Mouse (Mus musculus): ENCODE data around the gene Fgfr2. TPM values are rescaled to one million over a fixed set of nuclear protein-coding genes. Genes with fewer than 3 reads are reported as not detected.

Gene Fgfr2
- total RNA-seq, 2 experiments from 2014 or later: 28.8 to 29.4 TPM

DNA sequence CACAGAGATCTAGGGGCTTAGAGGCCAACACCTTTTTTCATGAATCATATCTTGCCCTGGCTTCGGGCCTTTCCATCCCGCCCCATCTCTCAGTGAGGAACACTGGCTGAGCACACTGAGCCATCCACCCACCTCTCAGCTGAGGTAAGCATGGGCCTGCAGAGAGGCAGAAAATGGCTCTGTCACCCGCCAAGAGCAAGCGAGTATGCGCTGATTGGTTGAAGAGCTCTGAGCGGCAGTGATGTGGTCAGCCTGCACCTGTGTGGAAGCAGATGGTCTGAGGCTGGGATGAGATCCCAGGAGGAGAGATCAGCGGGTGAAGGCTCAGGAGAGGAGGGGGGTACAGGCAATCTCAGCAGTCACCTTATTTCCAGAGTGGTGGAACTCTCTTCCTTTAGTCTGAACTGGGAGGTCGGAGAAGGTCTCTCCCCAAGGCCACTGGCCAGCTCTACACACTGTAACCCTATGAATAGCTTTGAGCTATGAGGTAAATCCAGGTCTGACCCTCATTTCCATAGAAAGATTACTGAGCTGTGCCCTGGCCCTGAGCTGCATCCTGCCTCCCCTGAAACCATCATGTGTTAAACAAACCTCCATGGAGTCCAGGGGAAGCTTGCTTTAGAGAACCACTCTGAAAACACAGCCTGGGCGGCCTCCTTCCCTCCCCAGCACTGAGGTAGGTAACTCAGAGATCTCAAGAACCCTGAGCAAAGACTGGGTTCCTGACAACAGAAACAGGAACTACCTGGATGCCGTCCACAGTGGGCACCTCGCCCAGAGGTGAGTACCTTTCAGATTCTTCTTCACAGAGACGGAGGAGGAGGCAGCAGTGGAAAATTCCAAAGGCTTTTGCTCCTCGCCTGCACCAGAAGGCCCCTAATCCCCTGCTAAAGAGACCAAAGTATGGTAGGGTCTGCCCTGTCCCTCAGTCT, 316.0 kb downstream of the Fgfr2 start:
- intact Hi-C loops (cut with DNase I): no loop called here
- peak in 1 of 2 experiments; percentile 41 for DNase-seq (ENCODE audit: extremely low spot score in 1 of 2, low spot score in 2 of 2)

DNA sequence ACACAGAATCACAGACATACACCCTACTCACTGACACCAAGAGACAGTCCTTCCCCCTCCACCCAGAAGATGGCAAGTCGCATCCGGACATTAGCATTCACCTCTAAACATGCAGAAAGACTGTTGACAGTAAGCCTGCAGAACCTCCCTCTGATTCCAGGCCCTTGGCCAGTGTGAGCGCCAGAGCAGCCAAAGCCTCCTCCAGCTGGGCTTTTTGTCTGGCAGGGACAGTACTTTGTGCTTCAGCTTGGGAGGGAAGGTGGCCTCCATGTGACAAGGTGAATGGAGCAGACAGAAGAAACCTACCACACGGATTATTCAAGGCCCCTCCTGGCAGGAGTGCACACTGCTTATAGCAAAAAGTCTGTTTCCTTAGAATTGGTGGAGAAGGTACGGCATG, 316.9 kb downstream of the Fgfr2 start:
- DNase-seq (ENCODE audit: extremely low spot score in 1 of 2, low spot score in 2 of 2): peak in 1 of 2 experiments; percentile 35
- intact Hi-C loops (cut with DNase I): no loop called here

DNA sequence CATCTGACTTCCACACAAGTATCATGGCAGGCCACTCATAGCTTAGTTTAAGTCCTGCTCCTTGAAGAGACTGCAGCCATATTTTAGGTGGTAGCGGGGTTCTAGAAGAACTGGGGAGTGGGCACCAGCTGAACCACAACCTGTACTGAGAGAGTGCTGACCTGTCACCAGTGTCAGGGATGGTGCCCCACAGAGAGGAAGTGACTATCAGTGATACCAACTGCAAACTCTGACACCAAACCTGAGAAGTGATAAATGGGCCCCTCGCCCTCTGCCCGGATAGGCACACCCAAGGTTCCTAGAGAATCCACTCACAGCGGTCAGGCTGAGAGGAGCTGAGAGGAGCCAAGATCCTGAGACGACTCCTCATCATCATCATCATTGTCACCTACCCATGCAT, 318.2 kb downstream of the Fgfr2 start:
- DNase-seq (ENCODE audit: extremely low spot score in 1 of 2, low spot score in 2 of 2): no peak
- intact Hi-C loops (cut with DNase I): no loop called here

DNA sequence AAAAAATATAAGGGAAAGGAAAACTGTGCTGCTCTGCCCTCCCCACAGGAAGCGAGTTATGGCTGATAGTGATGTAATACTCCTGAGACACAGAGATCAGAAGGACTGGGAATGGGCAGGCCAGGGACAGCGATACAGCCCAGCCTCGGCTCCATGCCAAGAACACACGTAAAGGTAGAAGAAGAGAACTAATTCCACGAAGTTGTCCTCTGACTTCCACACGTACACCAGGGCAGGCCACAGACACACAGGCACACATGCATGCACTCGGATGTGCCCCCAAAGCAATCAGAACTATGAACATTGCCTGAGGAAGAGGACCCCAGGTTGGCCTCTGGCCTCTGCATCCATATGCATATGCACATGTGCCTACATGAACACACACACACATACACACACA, 318.7 kb downstream of the Fgfr2 start:
- peak in 1 of 2 experiments; percentile 30 for DNase-seq (ENCODE audit: extremely low spot score in 1 of 2, low spot score in 2 of 2)
- intact Hi-C loops (cut with DNase I): no loop called here

DNA sequence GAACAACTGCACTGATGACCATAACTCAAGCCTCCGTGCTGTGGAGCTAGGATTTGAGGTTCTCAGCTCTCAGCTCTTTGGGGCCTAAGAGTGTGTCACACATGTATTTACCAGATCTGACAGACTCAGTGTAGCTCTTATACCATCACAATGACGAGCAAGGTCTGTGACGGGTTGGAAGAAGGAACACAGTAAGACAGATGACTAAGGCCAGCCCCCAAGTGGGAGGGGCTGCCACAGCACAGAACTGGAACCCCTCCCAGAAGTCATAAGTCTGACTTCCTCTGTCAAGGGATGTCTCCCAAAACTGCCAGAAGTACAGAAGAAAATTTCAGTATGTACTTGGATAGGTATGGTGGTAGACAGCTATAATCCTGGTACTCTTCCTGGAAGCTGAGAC, 319.2 kb downstream of the Fgfr2 start:
- intact Hi-C loops (cut with DNase I): no loop called here
- peak in 1 of 2 experiments; percentile 40 for DNase-seq (ENCODE audit: extremely low spot score in 1 of 2, low spot score in 2 of 2)

DNA sequence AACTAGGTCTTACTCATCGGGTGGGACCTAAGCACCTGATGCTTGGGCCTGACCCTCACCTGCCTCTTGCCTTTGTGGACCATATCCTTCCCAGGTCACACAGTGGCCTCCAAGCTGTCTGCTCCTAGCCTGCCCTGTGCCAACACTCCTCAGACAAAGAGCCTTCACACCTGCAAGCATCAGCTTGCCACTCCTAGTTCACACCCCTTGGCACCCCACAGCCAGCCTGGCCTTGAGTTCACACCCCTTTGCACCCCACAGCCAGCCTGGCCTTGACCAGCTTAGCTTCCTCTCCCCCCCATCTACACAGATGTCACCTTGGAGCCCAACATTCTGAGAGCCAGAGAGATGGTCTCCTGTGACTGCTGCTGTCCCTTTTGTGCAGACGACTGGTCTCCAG, 319.8 kb downstream of the Fgfr2 start:
- DNase-seq (ENCODE audit: extremely low spot score in 1 of 2, low spot score in 2 of 2): peak in 1 of 2 experiments; percentile 19
- intact Hi-C loops (cut with DNase I): no loop called here

DNA sequence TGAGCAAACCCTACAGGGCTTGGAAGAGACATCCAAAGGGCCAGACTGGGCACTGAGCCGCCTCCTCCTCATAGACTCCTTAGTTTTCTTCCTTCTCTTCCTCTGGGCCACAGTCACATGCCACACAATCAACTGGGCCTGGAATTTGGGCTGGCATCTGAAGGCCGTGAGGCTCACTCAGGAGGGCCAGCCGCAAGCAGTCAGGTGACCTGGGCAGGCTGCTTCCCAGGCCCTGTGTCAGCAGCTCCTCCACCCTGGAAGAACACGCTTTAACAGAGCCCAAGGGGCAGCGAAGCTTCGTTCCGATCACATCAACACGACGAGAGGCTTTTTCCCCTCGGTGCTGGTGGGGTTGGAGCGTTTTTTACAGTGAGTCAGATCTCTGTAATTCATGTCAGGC, 320.5 kb downstream of the Fgfr2 start:
- intact Hi-C loops (cut with DNase I): no loop called here
- DNase-seq (ENCODE audit: extremely low spot score in 1 of 2, low spot score in 2 of 2): peak in 1 of 2 experiments; percentile 18

DNA sequence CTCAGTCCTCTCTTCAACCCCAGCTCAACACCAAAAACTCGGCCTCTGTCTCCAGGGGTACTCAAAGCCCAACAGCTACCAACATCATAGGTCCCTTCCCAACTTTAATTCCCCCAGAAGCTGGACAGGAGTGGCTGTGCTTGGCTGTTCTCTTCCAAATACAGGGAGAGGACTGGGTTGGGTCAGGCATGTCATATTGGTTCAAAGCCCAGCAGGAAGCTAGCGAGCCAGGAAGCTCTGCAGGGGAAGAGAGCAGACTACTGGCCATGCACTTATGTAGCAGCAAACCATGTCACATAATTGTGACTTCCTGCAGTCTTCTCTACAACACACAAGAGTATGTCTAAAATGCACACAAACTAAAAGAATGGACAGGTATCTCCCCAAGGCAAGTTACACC, 321.1 kb downstream of the Fgfr2 start:
- peak in 1 of 2 experiments; percentile 46 for DNase-seq (ENCODE audit: extremely low spot score in 1 of 2, low spot score in 2 of 2)
- intact Hi-C loops (cut with DNase I): no loop called here

DNA sequence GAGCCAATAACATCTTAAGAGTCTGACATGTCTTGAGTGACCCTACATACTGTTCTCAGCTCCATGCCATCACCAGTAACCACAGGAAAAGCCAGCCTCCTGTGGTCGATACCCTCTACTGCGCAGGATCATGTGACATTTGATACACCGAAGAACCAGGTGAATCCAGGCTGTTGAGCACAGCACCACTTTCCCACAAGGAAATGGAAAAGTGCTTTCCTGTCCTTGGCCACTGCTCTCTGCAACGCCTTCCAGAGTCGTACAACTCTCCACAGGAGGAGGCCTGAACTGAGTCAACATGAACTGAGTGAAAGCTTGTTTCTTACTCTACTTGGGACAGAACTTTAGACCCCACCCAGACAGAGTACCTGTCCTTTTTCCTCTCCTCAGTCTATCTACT, 321.6 kb downstream of the Fgfr2 start:
- intact Hi-C loops (cut with DNase I): no loop called here
- peak in 1 of 2 experiments; percentile 15 for DNase-seq (ENCODE audit: extremely low spot score in 1 of 2, low spot score in 2 of 2)

DNA sequence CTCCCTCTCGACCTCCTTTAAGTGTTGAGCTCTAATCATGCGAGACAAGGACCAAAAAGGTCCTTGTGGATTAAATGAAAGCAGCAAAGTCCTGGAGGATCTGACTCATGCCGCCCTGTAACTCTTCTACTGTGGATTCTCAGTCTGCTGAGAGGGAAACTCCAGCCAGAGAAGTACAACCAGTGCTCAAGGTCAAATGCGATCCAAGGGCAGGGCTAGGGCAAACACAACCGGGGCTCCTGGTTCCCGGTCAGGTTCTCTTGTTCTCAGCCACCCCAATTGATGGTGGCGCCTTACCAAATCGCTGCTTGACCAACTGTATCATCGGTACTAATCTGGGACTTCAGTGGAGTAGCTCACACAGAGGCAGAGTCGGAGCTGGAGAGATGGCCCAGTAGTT, 322.3 kb downstream of the Fgfr2 start:
- DNase-seq (ENCODE audit: extremely low spot score in 1 of 2, low spot score in 2 of 2): peak in 1 of 2 experiments; percentile 18
- intact Hi-C loops (cut with DNase I): no loop called here

DNA sequence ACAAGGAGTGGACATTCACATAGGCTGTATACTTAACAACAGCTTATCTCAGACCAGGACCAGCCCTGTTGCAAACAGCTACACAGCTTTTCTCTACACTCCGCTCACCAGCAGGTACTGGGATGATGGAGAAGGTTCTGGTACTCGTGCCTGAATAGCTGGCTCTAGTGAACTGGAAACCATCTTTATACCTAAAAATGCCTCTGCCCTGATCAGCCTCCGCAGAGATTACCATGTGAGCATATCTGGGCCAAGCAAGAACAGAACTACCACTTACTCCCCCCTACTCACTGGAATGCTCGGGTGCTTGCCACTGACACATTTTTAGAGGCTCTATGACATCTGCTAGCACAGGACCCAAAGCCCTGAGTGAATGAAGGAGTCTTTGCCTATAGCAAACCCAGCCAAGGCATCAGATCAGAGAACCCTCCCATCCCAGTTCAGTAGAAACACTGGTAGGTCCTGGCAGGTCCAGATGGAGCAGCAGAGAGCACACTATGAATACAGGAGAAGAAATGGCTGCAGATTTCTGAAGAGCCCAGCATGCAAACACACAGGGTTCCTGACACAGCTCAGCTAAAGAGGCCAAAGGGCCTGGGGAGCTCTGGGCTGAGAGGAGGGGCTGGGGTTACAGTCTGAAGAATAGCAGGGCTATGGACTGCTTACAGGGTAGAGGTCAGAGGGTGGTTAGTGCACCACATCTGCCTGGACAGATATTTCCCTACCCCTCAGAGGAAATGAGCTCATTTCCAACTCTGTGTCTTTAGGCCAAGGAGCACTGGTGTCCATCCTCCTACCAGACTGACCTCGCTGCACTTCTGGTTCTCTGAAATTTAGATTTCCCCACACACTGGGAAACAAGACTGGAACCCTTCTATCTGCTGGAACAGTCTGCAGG, 323.8 kb downstream of the Fgfr2 start:
- intact Hi-C loops (cut with DNase I): no loop called here
- peak in 1 of 2 experiments; percentile 31 for DNase-seq (ENCODE audit: extremely low spot score in 1 of 2, low spot score in 2 of 2)

DNA sequence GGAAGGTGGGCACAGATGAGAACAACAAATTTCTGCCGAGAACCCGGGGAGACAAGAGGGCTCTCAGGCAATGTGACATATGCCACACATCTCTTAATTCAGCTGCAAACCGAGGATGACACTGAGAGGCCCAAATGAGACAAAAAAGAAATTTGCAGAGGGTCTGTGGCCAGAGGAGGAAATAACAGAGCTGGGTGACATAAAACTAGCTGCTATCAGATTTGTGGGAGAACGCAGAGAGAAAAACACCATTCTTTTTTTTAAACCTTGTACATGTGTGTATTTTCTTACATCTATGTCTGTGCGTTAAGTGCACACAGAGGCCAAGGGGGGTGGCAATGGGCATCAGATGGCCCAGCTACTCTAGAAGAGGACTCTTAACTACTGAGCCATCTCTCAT, 328.0 kb downstream of the Fgfr2 start:
- intact Hi-C loops (cut with DNase I): no loop called here
- no peak for DNase-seq (ENCODE audit: extremely low spot score in 1 of 2, low spot score in 2 of 2)

DNA sequence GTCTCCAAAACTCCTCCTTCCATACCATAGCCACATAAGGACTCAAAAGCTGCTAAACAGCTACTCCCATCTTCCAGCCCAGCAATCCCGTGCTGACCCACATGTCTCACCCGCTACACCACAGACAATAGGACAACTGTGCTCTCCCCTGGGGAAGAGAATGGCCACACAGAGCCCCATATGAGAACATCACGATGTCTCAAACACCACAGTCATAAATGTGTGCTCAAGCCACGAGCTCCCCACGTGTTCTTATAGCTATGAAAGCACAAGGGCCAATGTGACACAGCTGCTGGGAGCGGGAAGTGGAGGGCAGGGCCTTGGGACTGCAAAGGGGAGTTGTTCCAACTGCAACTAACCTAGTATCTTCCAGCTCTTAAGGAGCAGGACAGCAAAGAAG, 329.7 kb downstream of the Fgfr2 start:
- no peak for DNase-seq (ENCODE audit: extremely low spot score in 1 of 2, low spot score in 2 of 2)
- intact Hi-C loops (cut with DNase I): no loop called here

DNA sequence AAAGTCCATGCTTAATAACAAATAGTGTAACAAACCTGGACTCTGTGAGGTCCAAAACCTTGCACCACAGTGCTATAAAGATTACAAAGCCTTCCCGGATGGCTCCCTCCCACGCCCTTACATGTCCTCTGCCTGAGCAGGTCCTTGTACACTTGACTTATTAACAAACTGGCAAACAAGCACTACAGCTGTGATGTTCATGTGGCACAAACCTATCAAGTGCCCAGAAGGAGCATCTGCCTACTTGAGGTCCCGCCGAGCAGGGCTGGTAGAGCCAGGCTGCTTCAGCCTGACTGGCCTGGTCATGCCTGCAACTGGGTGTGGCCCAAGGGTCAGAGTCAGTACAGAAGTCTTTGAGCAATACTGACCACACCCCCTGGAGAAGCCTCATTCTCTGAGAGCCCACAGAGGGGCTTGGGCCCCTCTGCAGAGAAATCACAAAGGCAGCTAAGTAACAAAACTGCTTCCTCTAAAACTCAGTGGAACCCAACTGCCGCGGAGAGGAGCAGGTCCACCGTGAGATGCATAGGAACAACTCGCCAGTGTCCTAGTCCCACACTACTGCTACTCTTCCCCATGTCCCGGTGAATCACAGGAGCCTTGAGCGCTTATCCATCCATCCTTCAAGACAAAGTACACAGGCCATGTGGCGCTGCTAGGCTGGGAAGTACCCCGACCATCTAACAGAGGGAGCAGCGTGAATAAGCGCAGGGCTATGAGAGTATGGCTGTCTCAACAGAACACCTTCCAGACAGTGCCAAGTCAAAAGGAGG, 332.5 kb downstream of the Fgfr2 start:
- intact Hi-C loops (cut with DNase I): no loop called here
- no peak for DNase-seq (ENCODE audit: extremely low spot score in 1 of 2, low spot score in 2 of 2)

DNA sequence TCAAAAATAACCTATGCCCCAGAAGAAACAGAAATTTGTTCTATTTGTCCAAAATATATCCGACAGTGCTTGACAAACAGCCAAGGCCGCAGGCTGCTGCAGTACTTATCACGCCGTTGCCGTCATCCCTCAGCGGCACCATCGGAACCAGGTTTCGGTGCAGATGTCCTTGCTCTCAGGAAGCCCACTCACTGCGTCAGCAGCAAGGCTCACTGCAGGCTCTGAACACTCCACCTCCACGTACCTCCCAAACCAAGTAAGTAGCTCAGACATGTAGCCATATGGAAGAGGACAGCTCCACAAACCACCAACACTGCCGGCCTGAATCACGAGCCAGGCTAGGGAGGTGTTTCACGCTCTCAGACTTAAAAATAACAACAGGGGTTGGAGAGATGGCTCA, 334.3 kb downstream of the Fgfr2 start:
- intact Hi-C loops (cut with DNase I): no loop called here
- peak in 1 of 2 experiments; percentile 58 for DNase-seq (ENCODE audit: extremely low spot score in 1 of 2, low spot score in 2 of 2)

DNA sequence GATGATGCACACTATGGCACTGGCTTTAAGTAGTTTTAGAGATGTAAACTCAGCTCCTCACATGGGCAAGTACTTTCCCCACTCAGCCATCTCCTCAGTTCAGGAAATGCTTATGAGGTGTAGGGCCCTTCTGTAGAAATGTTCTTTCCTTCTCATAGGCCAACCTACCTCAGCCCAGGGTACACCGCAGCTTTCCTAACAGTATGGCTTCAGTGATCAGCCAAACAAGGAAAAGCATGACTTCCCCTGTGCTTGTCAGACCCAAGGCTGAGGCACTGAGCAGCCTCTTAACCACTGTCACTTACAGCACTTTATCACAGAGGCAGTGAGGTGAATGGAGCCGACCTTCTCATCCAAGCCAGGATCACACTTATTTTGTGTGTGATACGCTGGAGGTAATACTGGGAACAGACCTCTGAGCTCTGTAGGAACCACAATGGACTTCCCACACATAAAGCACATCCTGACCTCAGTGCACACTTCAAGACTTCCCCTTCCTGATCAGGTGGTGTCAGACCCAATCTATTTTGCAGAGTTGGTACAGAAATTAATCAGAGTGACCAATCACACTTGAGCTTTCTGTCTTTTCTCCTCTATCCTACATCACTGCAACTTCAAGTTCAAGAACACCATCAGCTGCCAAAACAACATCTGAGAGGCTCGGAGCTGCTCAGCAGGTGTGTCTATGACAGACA, 335.5 kb downstream of the Fgfr2 start:
- intact Hi-C loops (cut with DNase I): no loop called here
- DNase-seq (ENCODE audit: extremely low spot score in 1 of 2, low spot score in 2 of 2): no peak

DNA sequence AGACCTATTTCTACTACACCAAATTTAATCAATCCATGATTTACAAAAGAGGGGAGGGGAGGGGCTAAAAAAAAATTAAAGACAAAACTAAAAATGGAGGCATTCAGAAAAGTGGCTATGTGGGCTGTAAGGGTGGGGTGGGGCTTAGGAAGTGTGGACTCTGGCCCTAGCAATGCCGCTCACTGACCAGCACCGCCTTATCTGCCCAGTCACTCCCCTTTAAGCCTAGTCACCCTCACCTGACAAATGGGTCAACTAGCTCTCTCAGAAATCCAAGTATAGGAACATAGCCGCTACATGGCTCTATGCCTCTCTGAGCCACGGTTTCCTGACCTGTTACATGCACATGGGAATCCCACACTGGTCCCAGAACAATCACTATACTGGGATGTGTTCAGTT, 336.1 kb downstream of the Fgfr2 start:
- intact Hi-C loops (cut with DNase I): no loop called here

DNA sequence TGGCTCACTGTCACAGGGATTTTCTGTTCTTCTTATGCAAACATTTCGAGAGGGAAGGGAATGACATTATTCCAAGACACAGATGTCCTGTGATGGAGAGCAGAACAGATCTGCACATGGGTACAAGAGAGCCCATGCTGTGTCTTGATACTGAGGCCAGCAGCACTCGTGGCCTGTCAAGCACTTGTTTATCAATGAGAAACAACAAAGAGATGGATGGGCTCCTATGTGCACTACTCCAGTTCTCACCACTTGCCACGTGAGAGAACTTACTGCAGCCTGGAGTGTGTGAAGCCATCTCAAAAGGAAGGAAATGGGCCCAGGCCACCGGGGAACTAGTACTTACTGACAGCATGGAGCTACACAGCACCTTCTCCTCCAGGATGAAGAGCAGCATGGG, 336.6 kb downstream of the Fgfr2 start:
- intact Hi-C loops (cut with DNase I): no loop called here
- DNase-seq (ENCODE audit: extremely low spot score in 1 of 2, low spot score in 2 of 2): no peak

More for the DNA sequence above, 336.1 kb downstream of the Fgfr2 start:
- DNase-seq (ENCODE audit: extremely low spot score in 1 of 2, low spot score in 2 of 2): no peak
